Mouse (Mus musculus): ENCODE measurements at regions not wholly inside any gene's neighbourhood (a gene's known extent, or its start where the extent isn't known, plus 50 kb on each side); places are given as distances from the start of the nearest gene placed in this dataset.

DNA sequence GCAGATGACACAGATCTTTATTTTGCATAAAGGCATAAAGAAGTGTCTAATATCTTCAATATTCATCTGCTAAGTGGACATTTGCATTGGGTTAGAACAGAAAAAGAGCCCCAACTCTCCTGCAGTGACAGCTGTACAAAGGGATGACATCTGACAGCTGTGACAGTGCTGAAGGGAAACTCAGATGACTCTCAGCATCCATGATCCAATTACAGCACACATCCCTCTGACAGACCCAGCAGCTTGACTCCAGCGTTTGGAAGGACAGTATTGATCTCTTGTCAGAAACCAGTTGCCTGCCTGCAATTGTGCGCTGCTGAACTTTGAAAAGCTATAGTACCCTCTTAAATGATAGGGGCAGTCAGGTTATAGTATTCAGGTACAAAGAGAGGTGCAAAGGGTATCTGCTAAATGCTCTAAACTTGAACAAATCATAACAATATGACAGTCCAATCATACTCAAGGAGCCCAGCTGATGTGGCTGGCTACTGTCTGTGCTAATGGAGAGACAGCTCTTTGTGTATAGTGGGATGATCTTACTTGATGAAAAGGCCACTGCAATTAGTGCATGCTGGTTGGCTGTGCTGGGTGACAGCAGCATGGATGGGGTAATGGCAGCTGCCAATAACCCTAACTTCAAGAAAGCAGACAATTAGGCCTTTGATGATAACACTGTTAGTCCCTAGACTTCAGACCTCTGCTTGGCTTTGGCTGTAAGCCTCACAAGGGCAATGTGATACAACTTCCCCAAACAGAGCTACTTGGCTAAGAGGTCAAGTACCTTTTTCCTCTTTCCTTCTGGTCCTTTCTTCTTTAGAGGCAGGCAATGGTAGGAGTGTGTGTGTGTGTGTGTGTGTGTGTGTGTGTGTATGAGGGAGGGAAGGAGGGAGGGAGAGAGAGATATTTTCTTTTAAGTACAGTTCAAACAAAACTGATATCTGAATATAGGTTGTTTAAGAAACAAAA is 662.9 kb downstream of the Nr4a2 start:
- no peak for DNase-seq (ENCODE audit: extremely low spot score, low spot score)

DNA sequence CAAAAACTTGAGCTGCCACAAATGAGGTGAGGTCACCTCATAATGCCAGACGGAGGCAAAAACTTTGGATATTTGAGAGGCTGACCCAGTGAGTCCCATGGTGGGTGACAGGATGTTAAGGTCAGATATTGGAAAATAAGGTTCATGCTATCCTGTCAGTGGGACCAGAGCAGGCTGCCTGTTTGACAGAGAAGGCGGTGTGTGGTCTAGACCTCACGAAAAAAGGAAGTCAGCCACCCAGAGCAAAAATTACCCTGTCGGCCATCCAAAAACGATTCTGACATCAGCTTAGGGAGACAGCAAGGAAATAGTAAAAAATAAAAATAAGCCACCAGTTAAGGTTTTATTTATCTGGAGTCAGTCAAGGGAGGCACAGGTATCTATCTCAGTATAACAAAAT is 664.4 kb downstream of the Nr4a2 start:
- DNase-seq (ENCODE audit: extremely low spot score, low spot score), result no peak

DNA sequence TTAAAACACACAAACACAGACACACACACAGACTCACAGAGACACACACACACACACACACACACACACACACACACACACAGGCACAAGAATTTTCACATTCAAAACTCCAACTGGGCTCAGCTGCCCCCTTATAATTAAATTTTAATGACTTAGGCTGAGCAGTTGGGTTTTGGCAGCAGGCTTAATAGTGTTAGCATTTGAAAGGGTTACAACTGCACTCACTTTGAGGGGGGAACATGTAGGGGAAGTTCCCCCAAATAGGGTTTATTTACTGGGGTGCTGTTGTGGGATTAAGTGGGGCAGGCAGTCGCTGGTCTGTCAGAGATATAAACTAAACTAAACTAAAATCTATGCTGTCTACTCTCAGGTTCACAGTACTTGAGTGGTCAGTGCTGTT is 666.2 kb downstream of the Nr4a2 start:
- no peak for DNase-seq (ENCODE audit: extremely low spot score, low spot score)

DNA sequence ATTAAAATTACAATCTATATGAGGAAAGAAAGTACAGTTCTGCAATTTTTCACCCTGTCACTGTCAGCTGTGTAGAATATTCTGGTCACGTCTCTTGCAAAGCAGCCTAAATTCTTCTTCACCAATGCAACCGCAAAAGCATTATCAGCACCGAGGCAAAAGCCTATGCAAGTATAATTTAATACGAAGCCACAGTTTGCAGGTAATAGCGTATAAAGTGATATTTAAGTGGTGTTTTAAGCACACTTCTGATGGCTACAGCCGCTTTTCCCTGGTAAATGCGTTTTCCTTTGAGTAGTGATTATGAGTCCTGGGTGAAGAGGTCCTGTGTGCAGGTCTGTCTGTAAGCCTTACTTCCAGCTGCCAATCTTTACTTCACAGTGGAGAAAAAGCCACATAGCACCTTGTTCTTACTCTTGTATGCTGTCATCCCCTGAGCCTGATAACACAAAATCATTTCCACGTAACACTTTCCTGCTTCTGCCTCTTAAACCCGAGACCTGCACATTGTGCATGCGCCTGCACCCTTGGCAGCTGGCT is 667.9 kb downstream of the Nr4a2 start:
- DNase-seq (ENCODE audit: extremely low spot score, low spot score), result no peak

DNA sequence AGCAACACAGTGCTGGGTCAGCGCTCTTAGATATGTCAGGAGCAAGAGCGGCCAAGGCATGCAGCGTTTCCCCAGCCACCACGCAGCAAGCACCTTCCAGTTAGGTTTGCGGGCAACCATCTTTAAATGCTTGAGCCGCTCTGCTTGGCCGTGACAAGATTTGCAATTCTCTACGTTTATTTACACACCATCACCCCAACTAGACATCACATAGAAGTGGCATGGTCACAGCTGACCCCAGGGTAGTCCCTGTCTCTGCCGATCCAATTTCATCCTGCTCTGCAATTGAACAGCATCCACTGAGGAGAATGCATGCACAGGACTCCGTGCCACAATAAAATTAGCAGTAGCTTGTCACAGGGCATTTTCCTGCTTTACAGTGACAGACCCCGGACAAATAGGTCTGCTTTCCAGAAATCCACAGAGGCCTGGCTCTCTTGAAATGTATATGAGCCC is 669.2 kb downstream of the Nr4a2 start:
- DNase-seq (ENCODE audit: extremely low spot score, low spot score), result peak; percentile 19

DNA sequence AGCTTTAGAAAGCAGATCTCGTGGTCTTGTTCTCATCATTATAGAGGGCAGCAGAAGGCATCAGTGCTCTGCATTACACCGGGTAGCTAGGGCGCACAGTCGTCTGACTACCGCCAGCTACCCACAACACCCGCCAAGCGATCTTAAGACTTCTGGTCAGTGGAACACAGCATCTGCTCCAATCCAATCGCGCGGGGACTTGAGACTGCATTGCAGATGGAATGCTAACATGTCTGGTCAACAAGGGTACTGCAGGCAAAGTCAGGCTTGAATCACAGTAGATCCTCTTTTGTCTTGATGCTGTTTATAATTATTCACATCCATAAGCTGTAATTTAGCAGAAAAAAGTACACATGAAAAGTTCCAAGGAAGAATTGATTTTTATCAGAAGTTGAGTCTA is 682.9 kb downstream of the Nr4a2 start:
- no peak for DNase-seq (ENCODE audit: extremely low spot score, low spot score)
